Mouse (Mus musculus) kidney, adult 9 months (tissue): ENCODE results near the gene BC030867.

Experiments used
- DNase-seq: peaks from one replicate; pipeline ENCODE4 v3.0.0; 2022

Gene BC030867

GRCm38 (mm10) chr11:102221954-102222351 lies 26.7 kb upstream of the BC030867 start:
- peak; percentile 70 for DNase-seq

GRCm38 (mm10) chr11:102223166-102223565 lies 25.5 kb upstream of the BC030867 start:
- DNase-seq = peak; percentile 61

GRCm38 (mm10) chr11:102224686-102225085 lies 24.0 kb upstream of the BC030867 start:
- no peak for DNase-seq

DNA sequence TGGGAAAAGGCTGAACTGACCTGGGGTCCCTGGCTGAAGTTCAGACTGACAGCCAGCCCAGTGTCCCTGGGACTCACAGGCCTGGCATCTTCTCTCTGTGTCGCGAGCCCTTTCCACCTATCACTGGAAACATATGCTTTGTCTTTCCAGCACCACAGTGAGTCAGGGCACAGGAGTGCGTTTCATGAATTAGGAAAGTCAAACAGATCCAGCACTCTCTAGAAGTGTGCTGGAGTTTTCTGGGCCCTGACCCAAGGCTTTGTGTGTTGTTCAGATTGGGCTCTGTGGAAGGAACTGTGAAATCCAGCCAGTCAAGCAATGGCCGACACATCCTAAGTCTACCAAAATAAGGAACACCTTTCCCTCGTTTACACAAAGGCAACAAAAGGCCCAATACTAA lies 23.5 kb upstream of the BC030867 start:
- no peak for DNase-seq

DNA sequence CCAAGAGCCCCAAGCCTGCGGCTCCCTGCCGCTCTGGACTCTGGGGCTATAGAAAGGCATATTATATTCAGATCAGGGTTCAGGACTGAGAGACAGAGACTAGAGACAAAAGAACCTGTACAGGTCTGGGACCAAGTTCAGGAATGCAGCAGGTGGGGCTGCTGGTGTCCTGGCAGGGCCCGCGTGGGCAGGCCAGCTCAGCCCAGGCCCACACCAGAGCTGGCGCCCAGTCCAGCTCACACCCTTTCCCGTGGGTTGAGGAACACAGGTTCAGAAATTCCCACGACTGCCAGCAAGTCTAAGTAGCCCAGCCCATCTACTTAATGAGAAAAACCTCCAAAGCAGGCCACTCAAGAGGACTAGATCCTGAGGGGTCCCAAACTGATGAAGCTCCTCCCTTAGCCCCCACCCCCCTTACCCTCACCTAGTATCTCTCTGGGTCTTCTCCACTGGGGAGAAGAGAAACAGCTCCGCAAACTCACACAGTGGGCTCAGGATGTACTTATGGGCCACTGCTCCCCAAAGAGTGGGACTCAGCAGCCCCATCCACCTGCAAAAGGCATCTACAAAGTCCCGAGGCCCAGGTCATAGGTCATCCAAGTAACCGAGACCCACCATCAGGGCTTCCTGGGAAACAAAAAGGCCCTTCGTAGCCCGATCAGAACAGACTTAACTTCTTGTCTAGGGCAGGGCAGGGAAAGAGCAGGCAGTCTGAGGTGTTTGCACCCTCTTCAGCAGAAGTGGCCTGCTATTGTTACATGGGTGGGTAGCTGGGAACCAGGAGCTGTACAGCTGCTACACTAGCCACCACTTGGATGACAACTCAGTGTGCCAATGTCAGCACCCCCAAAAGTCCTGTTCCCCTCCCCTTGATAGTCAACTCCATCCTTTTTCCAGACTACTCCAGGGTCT lies 22.4 kb upstream of the BC030867 start:
- no peak for DNase-seq

DNA sequence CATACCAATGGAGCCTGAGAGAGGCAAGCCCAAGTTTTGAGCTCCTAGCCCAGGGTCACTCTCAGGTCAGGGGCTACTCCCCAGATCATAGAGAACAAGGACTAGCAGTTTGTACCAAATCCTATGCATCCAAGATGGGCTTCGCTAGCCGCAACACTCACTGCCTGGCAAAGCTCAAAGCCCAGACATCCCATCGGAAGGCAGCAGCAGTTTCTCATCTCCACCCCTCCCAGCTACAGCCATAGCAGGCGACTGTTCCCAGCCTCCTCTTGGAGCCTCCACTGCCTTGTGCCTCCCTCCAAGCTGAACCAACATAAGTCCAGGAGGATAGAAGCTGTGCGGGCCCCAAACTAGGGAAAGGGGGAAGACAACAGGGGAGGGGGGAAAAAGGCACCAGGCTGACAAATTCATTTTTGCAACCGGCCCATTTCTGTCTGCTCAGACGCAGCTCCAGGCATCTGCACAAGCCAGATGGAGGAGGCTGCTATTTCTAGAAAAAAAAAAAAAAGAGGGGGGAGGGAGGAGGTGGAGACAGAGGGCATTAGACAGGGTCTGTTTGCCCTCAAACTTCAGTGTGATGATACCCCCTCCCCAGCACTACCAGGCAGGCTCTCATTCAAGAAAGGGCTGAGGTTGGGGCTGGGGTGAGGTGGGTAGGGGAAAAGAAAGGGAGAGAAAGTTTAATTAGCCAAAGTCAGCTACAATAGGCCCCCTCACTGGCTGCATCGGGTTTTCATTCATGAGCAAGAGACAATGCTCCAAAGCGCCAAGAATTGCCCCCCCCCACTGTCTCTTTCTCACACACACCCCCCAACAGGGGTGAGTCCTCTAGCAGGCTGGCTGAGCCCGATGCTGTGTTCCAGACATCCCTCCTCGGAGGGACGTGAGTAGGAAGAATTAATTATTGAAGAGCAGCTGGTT lies 21.2 kb upstream of the BC030867 start:
- DNase-seq = no peak

GRCm38 (mm10) chr11:102228191-102228545 lies 20.5 kb upstream of the BC030867 start:
- DNase-seq = no peak

GRCm38 (mm10) chr11:102228646-102229268 lies 19.9 kb upstream of the BC030867 start:
- DNase-seq = no peak

GRCm38 (mm10) chr11:102229331-102229953 lies 19.2 kb upstream of the BC030867 start:
- peak; percentile 42 for DNase-seq

- peak; percentile 99 for DNase-seq
Observed at GRCm38 (mm10) chr11:102230006-102230741, 18.5 kb upstream of the BC030867 start, which contains the start of gene Hdac5. Gene Hdac5, minus strand, starts transcription at chr11:102230166.

- no peak for DNase-seq
Observed at GRCm38 (mm10) chr11:102236022-102236421, 12.7 kb upstream of the BC030867 start.

GRCm38 (mm10) chr11:102240636-102241035 lies 8.0 kb upstream of the BC030867 start:
- no peak for DNase-seq

DNA sequence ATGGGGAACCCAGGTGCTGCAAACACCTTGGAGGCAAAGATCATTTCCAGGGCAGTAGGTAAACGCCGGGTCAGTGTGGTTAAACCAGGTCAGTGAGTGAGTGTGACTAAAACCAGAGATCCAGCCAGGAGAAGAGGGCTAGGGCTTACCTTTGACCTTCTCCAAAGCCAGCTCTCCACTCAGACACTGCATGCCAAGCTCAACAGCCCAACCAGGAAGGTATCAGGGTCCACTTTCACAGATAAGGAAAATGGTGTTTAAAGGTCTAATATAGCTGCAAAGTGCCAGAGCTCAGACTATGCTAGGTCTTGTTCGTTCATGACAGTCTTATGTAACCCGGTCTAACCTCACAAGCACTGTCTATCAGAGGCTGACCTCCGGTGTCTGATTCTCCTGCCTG lies 7.4 kb upstream of the BC030867 start:
- DNase-seq = peak; percentile 65

GRCm38 (mm10) chr11:102241874-102242273 lies 6.8 kb upstream of the BC030867 start:
- DNase-seq = no peak

GRCm38 (mm10) chr11:102244926-102245449 lies 3.7 kb upstream of the BC030867 start:
- DNase-seq = no peak

GRCm38 (mm10) chr11:102245581-102246272 lies 3.0 kb upstream of the BC030867 start:
- no peak for DNase-seq

- DNase-seq = no peak
Observed at GRCm38 (mm10) chr11:102246273-102246635, 2.4 kb upstream of the BC030867 start.

DNA sequence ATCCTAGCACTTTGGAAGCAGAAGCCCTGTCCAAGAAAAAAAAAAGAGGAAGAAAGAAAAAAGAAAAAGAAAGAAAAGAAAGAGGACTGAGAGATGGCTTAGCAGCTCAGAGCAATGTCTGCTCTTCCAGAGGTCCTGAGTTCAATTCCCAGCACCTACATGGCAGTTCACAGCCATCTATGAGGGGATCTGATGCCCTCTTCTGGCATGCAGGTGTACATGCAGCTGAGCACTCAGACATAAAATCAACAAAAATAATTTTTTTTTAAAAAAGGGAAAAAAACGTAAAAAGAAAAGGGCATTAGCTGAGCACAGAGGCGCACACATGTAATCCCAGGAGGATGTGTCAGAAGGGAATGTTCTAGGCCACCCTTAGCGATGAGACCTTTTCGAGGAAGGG lies 1.8 kb upstream of the BC030867 start:
- no peak for DNase-seq

- DNase-seq = no peak
Observed at GRCm38 (mm10) chr11:102249351-102250090, 839 bp downstream of the BC030867 start.

DNA sequence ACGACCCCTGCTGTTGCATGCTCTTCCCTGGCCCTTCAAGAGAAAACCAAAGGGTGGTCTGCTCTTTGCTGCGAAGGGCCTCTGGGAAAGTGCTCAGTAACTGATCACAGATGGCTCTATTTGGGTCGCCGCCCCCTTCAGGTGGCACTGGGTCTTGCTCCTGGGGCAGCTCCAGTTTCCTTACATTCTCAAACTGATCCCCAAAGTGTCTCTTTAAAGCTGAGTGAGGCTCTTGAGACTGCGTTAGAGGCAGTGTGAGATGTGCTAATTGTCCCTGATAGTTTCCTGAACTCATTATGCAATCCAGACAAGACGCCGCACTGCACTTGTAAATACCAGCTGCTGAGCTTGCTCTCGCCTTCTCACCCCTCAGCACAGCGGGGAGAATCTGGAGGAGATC lies 8.8 kb downstream of the BC030867 start:
- no peak for DNase-seq
